Mouse (Mus musculus) heart, adult 2 months (tissue): ENCODE results near the gene Pdzd8.

Experiments used
- CTCF ChIP-seq: fragments of 200-600 bp; IDR thresholded peaks from 2 replicates; pipeline ENCODE4 v1.8.1; 2022; ENCODE audit warnings: antibody characterized with exemption, mild to moderate bottlenecking, moderate library complexity
- POLR2A ChIP-seq: fragments of 200-500 bp; IDR thresholded peaks from 2 replicates; pipeline ENCODE4 v1.6.1; 2011; ENCODE audit warnings: mild to moderate bottlenecking, low read depth, low read length, control low read depth; ENCODE audit not compliant: insufficient read depth

GRCm38 (mm10) chr19:59367892-59368291 lies 22.3 kb upstream of the Pdzd8 start:
- TF ChIP-seq CTCF, result no peak
- TF ChIP-seq POLR2A, result no peak
